Mouse (Mus musculus): Measurements from ENCODE around the gene Gm10778. TPM values are rescaled to one million over a fixed set of nuclear protein-coding genes. Genes with fewer than 3 reads are reported as not detected.
A peak's percentile ranks its signal among the peaks of the same experiment; 100 is the strongest.
"Not testable (repeated sequence)": the region's sequence is repeated elsewhere in the genome, so short reads cannot be mapped to it uniquely, and the experiment has no call there.

The Gm10778 gene
- polyA plus RNA-seq (2012; rRNA removed) (0.31 and 0.97 TPM in 2 replicates), polyA plus RNA-seq (2014; fragmentation: Nextera tagmentation; extraction: Ambion mirVana) (0.67 and 1.5 TPM in 2 replicates)

- not testable (repeated sequence) for H3K27ac ChIP-seq; H3K27me3 ChIP-seq (ENCODE audit: control insufficient read depth, insufficient read depth, low read length); H3K36me3 ChIP-seq (replicated peaks; ENCODE audit: control insufficient read depth, insufficient read depth, low read depth); H3K9me3 ChIP-seq (ENCODE audit: control insufficient read depth, low read length)
- H3K4me3 ChIP-seq (ENCODE audit: insufficient read depth in 1 of 2, low read depth in 2 of 2, low read length in 2 of 2): peak within 1 kb of the TSS; percentile 62 to 81
- peak within 1 kb of the TSS; percentile 76 for H3K9ac ChIP-seq (replicated peaks)
- 2% methylated on average over 34 of the region's 52 CpGs for WGBS (ENCODE audit: insufficient replicate concordance)
- DNase-seq (ENCODE audit: low read depth in 3 of 3, low spot score in 3 of 3) (peak; percentile 83 to 89 (median 87)), ATAC-seq (ENCODE audit: insufficient read depth) (peak; percentile 94)
- peaks cover 0 to 11% of the 10 kb centered on the region in 2 experiments; a peak in 3 of 4 replicates for H3K4me1 ChIP-seq (replicated peaks; ENCODE audit: control insufficient read depth in 2 of 2, insufficient read depth in 2 of 2, low read length in 1 of 2)
- peak within 1 kb of the TSS; percentile 74 for H3K4me2 ChIP-seq (ENCODE audit: low read depth)
These were observed at the start of gene Gm10778 for GRCm38 (mm10) chr10:81648803-81649775. Gene Gm10778 (plus strand): TSS chr10:81649059.

GRCm38 (mm10) chr10:81599630-81600029, 49.2 kb upstream of the Gm10778 start:
- Histone ChIP-seq H3K27ac (no peak overlapping the region), H3K4me2 (ENCODE audit: low read depth) (no peak overlapping the region)
- no peak for ATAC-seq (ENCODE audit: insufficient read depth)

GRCm38 (mm10) chr10:81600096-81600495, 48.8 kb upstream of the Gm10778 start:
- H3K4me1 ChIP-seq (replicated peaks; ENCODE audit: control insufficient read depth in 2 of 2, insufficient read depth in 2 of 2, low read length in 1 of 2): peaks cover 21 to 48% of the 10 kb centered on the region in 2 experiments
- WGBS (ENCODE audit: insufficient replicate concordance): 34% methylated on average over 10 of the region's 10 CpGs

More at GRCm38 (mm10) chr10:81599630-81600029, 49.2 kb upstream of the Gm10778 start:
- Histone ChIP-seq H3K4me3 (ENCODE audit: insufficient read depth in 1 of 2, low read depth in 2 of 2, low read length in 2 of 2) (no peak overlapping the region), H3K36me3 (replicated peaks; ENCODE audit: control insufficient read depth, insufficient read depth, low read depth) (no peaks in the 10 kb centered on the region), H3K27me3 (ENCODE audit: control insufficient read depth, insufficient read depth, low read length) (peaks cover 15% of the 10 kb centered on the region), H3K4me1 (replicated peaks; ENCODE audit: control insufficient read depth in 2 of 2, insufficient read depth in 2 of 2, low read length in 1 of 2) (peaks cover 18 to 44% of the 10 kb centered on the region in 2 experiments), H3K9me3 (ENCODE audit: control insufficient read depth, low read length) (no peaks in the 10 kb centered on the region), H3K9ac (replicated peaks) (no peak overlapping the region)
- TF ChIP-seq CTCF (IDR thresholded peaks at IDR 0.05; ENCODE audit: low read depth) (no peak), EP300 (IDR thresholded peaks at IDR 0.05; ENCODE audit: low read depth) (no peak)
- DNase-seq (ENCODE audit: low read depth in 3 of 3, low spot score in 3 of 3): no peak
- 63% methylated on average over 5 of the region's 5 CpGs for WGBS (ENCODE audit: insufficient replicate concordance)

GRCm38 (mm10) chr10:81600738-81601203, 48.1 kb upstream of the Gm10778 start, which contains the start of gene Tle6:
Gene Tle6 (minus strand): TSS chr10:81601073.
- ATAC-seq (ENCODE audit: insufficient read depth) (peak; percentile 85), DNase-seq (ENCODE audit: low read depth in 3 of 3, low spot score in 3 of 3) (peak; percentile 86 to 88 (median 87))
- H3K27me3 ChIP-seq (ENCODE audit: control insufficient read depth, insufficient read depth, low read length): peaks cover 10% of the 10 kb centered on the region
- under 1% methylated on average over 28 of the region's 28 CpGs for WGBS (ENCODE audit: insufficient replicate concordance)
- peak within 1 kb of the TSS; percentile 12 to 54 for H3K4me3 ChIP-seq (ENCODE audit: insufficient read depth in 1 of 2, low read depth in 2 of 2, low read length in 2 of 2)
- TF ChIP-seq EP300 (IDR thresholded peaks at IDR 0.05; ENCODE audit: low read depth) (no peak), CTCF (IDR thresholded peaks at IDR 0.05; ENCODE audit: low read depth) (no peak)
- no peaks in the 10 kb centered on the region for H3K36me3 ChIP-seq (replicated peaks; ENCODE audit: control insufficient read depth, insufficient read depth, low read depth)
- no peaks in the 10 kb centered on the region for H3K9me3 ChIP-seq (ENCODE audit: control insufficient read depth, low read length)
- no peak within 1 kb of the TSS for H3K9ac ChIP-seq (replicated peaks)
- H3K4me2 ChIP-seq (ENCODE audit: low read depth): peak within 1 kb of the TSS; percentile 44
- peaks cover 25 to 54% of the 10 kb centered on the region in 2 experiments for H3K4me1 ChIP-seq (replicated peaks; ENCODE audit: control insufficient read depth in 2 of 2, insufficient read depth in 2 of 2, low read length in 1 of 2)
- no peak within 1 kb of the TSS for H3K27ac ChIP-seq

More at GRCm38 (mm10) chr10:81600096-81600495, 48.8 kb upstream of the Gm10778 start:
- H3K36me3 ChIP-seq (replicated peaks; ENCODE audit: control insufficient read depth, insufficient read depth, low read depth): no peaks in the 10 kb centered on the region
- no peak overlapping the region for H3K9ac ChIP-seq (replicated peaks)
- H3K4me3 ChIP-seq (ENCODE audit: insufficient read depth in 1 of 2, low read depth in 2 of 2, low read length in 2 of 2): no peak overlapping the region
- ATAC-seq (ENCODE audit: insufficient read depth) (no peak), DNase-seq (ENCODE audit: low read depth in 3 of 3, low spot score in 3 of 3) (no peak)
- H3K4me2 ChIP-seq (ENCODE audit: low read depth): peak overlapping the region; percentile 44
- TF ChIP-seq EP300 (IDR thresholded peaks at IDR 0.05; ENCODE audit: low read depth) (no peak), CTCF (IDR thresholded peaks at IDR 0.05; ENCODE audit: low read depth) (no peak)
- H3K27me3 ChIP-seq (ENCODE audit: control insufficient read depth, insufficient read depth, low read length): peaks cover 12% of the 10 kb centered on the region
- H3K27ac ChIP-seq: no peak overlapping the region
- H3K9me3 ChIP-seq (ENCODE audit: control insufficient read depth, low read length): no peaks in the 10 kb centered on the region
